Mouse (Mus musculus) ES-E14 (cell line): Measurements from ENCODE around the gene Cxcl5. TPM values are rescaled to one million over a fixed set of nuclear protein-coding genes. Genes with fewer than 3 reads are reported as not detected.

Source experiments
- DNase-seq: peaks from one replicate; pipeline ENCODE4 v3.0.0-alpha.2; 2013; ENCODE audit warnings: low read depth, low spot score
- H3K27ac ChIP-seq: 2 replicates; pipeline ENCODE4 v1.5.1; 2012; ENCODE audit warnings: low read depth, mild to moderate bottlenecking, low read length, moderate library complexity, mixed read lengths; ENCODE audit not compliant: poor library complexity, insufficient read depth, severe bottlenecking
- H3K36me3 ChIP-seq: 2 replicates; pipeline ENCODE4 v1.6.1; 2012; ENCODE audit warnings: mild to moderate bottlenecking, low read length, moderate library complexity, mixed read lengths; ENCODE audit not compliant: control insufficient read depth, poor library complexity, insufficient read depth, severe bottlenecking
- H3K4me1 ChIP-seq, 2 experiments: fragments of 150-350 bp in 1 of 2; sonication (generic) in 1 of 2; 2 replicates each; pipeline ENCODE4 v1.6.1; 2012; ENCODE audit warnings: low read length in 2 of 2, mild to moderate bottlenecking in 1 of 2, mixed read lengths in 1 of 2; ENCODE audit not compliant: control insufficient read depth in 2 of 2, insufficient read depth in 2 of 2, poor library complexity in 1 of 2
- H3K4me3 ChIP-seq, 2 experiments: fragments of 150-350 bp in 1 of 2; sonication (generic) in 1 of 2; 2 replicates each; pipeline ENCODE4 v1.5.1; 2012; ENCODE audit warnings: low read length in 2 of 2, low read depth in 1 of 2, mild to moderate bottlenecking in 1 of 2, mixed read lengths in 1 of 2; ENCODE audit not compliant: insufficient read depth in 1 of 2, poor library complexity in 1 of 2, severe bottlenecking in 1 of 2
- H3K9ac ChIP-seq: 2 replicates; pipeline ENCODE4 v1.6.1; 2012; ENCODE audit warnings: low read depth, mild to moderate bottlenecking, low read length, mixed read lengths; ENCODE audit not compliant: poor library complexity, insufficient read depth, severe bottlenecking
- H3K9me3 ChIP-seq: fragments of 150-350 bp; sonication (generic); 2 replicates; pipeline ENCODE4 v1.6.1; 2012; ENCODE audit warnings: low read depth, mild to moderate bottlenecking, low read length; ENCODE audit not compliant: control insufficient read depth, insufficient read depth
- CHD2 ChIP-seq: IDR thresholded peaks from 2 replicates; pipeline ENCODE4 v1.6.1; 2014; ENCODE audit warnings: mild to moderate bottlenecking, low read depth, low read length, inconsistent platforms
- HCFC1 ChIP-seq: IDR thresholded peaks from 2 replicates; pipeline ENCODE4 v1.6.1; 2012; ENCODE audit warnings: low read length, inconsistent platforms, borderline replicate concordance; ENCODE audit not compliant: insufficient read depth
- MAFK ChIP-seq: IDR thresholded peaks from 2 replicates; pipeline ENCODE4 v1.6.1; 2014; ENCODE audit warnings: mild to moderate bottlenecking, low read depth, low read length, inconsistent platforms; ENCODE audit not compliant: insufficient read depth
- ZC3H11A ChIP-seq: IDR thresholded peaks from 2 replicates; pipeline ENCODE4 v1.6.1; 2012; ENCODE audit warnings: low read depth, mild to moderate bottlenecking, inconsistent platforms, low read length, borderline replicate concordance
- ZNF384 ChIP-seq: IDR thresholded peaks from 2 replicates; pipeline ENCODE4 v1.6.1; 2012; ENCODE audit warnings: low read depth, low read length, inconsistent platforms
- in situ Hi-C, 2 experiments: fragments of 600-800 bp; cut with MboI; formaldehyde crosslinking; loops; one replicate each; pipeline ENCODE4 v1.15.1; 2025; ENCODE audit warnings: low sequenced_read_pairs in 2 of 2, inconsistent platforms in 1 of 2; ENCODE audit not compliant: unreplicated experiment in 2 of 2
- total RNA-seq: library from RNA; depleted of rRNA; stranded (reverse); fragments of 300-350 nt; gene quantifications from 2 replicates; pipeline ENCODE4 v1.2.3, GENCODE M21; 2012; rRNA removed

Gene Cxcl5
- 0.18 and 0.21 TPM in 2 replicates for total RNA-seq

GRCm38 (mm10) chr5:90759077-90760065 lies at the start of gene Cxcl5:
Cxcl5 (plus strand) TSS chr5:90759360.
- Histone ChIP-seq H3K27ac (no peak within 1 kb of the TSS), H3K36me3 (no peaks in the 10 kb centered on the region), H3K4me1 (peaks cover 0 to 5% of the 10 kb centered on the region in 2 experiments; a peak in 1 of 4 replicates), H3K4me3 (peak within 1 kb of the TSS; percentile 57 to 61), H3K9me3 (no peaks in the 10 kb centered on the region), H3K9ac (peak within 1 kb of the TSS; percentile 17; the same call in 1 of the 2 replicates)
- TF ChIP-seq CHD2 (no peak), MAFK (no peak), ZNF384 (no peak), ZC3H11A (no peak), HCFC1 (no peak)
- in situ Hi-C loops, result no loop called here
- no peak for DNase-seq

GRCm38 (mm10) chr5:90711409-90711808 lies 47.8 kb upstream of the Cxcl5 start:
- Histone ChIP-seq H3K9me3 (no peaks in the 10 kb centered on the region), H3K27ac (no peak overlapping the region), H3K9ac (no peak overlapping the region), H3K4me1 (no peaks in the 10 kb centered on the region), H3K36me3 (no peaks in the 10 kb centered on the region), H3K4me3 (no peak overlapping the region)
- TF ChIP-seq ZC3H11A (no peak), HCFC1 (no peak), ZNF384 (no peak), CHD2 (no peak), MAFK (no peak)
- in situ Hi-C loops, result no loop called here
- no peak for DNase-seq

- no peak overlapping the region for H3K4me3 ChIP-seq
- TF ChIP-seq MAFK (no peak), ZC3H11A (no peak), HCFC1 (no peak), CHD2 (no peak), ZNF384 (no peak)
- H3K4me1 ChIP-seq, result no peaks in the 10 kb centered on the region
- no peaks in the 10 kb centered on the region for H3K36me3 ChIP-seq
- DNase-seq, result no peak
- no peaks in the 10 kb centered on the region for H3K9me3 ChIP-seq
- in situ Hi-C loops, result no loop called here
- no peak overlapping the region for H3K9ac ChIP-seq
- H3K27ac ChIP-seq, result no peak overlapping the region
Observed at GRCm38 (mm10) chr5:90717937-90718336, 41.2 kb upstream of the Cxcl5 start.

- in situ Hi-C loops, result no loop called here
- no peaks in the 10 kb centered on the region for H3K4me1 ChIP-seq
- no peaks in the 10 kb centered on the region for H3K9me3 ChIP-seq
- no peak overlapping the region for H3K27ac ChIP-seq
- no peak overlapping the region for H3K4me3 ChIP-seq
- no peaks in the 10 kb centered on the region for H3K36me3 ChIP-seq
- H3K9ac ChIP-seq, result no peak overlapping the region
- TF ChIP-seq HCFC1 (no peak), ZC3H11A (no peak), ZNF384 (no peak), MAFK (no peak)
- no peak for DNase-seq
Observed at GRCm38 (mm10) chr5:90722656-90723055, 36.5 kb upstream of the Cxcl5 start.
